Mouse (Mus musculus) A20 (cell line): ENCODE measurements around the gene Tex2.
A peak's percentile ranks its signal among the peaks of the same experiment; 100 is the strongest.
"Not testable (repeated sequence)": the region's sequence is repeated elsewhere in the genome, so short reads cannot be mapped to it uniquely, and the experiment has no call there.

Experiments used
- DNase-seq: peaks from one replicate; pipeline ENCODE4 v3.0.0-alpha.2; 2011; ENCODE audit warnings: low read depth, low spot score

Tex2 gene

DNA sequence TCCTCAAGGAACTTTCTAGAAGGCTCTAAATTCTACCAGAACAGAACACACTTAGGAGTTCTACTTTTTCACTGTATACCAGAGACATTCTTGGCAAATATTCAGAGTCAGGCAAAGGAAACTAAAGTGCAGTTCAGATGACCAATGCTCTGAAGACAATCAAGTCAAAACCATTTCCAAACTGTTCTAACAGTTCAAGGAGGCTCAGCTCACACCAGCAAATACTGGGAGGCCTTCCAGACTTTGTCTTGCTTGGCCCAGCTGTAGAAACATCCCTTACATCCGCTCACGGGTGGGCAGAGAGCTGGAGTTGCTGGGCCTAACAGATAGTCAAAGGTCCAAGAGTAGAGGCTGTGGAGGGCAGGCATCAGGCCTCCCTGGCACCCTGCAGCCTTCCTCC is 34.1 kb downstream of the Tex2 start:
- no peak for DNase-seq

DNA sequence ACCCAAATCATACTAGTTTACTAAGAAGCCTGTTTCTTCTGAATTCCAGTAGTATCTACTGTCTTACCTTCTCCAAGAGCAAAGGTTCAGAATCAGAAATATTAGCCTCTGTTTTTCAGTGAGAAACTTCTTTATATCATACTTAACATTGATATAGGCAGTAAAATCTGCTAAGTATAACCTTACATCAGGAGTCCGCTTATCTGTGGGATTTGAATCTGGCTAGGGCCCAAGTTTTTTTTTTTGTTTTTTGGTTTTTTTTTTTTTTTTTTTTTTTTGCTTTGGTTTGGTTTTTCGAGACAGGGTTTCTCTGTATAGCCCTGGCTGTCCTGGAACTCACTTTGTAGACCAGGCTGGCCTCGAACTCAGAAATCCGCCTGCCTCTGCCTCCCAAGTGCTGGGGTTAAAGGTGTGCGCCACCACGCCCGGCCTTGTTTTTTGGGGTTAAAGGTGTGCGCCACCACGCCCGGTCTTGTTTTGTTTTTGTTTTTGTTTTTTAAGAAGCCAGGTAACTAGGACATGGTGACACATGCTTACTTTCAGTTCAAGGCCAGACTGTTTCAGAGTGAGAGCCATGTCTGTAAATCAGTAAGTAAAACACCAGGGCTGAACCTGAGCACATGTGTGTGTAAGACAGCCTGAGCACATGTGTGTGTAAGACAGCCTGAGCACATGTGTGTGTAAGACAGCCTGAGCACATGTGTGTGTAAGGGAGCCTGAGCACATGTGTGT is 35.4 kb downstream of the Tex2 start:
- not testable (repeated sequence) for DNase-seq

DNA sequence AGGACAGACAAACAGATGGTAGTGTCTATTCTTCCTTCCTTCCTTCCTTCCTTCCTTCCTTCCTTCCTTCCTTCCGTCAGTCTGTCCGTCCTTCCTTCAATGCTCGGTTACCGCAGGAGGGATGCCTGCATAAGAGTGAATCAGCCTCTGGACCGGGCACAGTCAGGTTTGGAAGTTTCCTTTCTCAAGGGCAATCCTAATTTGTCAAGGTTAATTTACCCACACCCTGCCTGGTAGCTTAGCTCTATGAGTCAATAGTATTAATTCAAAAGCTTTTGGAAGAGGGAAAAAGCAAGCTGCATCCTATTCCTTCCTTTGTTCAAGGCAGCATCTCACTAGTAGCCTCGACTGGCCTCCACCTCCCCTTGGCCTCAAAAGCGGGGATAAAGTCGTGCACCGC is 38.8 kb downstream of the Tex2 start:
- no peak for DNase-seq

DNA sequence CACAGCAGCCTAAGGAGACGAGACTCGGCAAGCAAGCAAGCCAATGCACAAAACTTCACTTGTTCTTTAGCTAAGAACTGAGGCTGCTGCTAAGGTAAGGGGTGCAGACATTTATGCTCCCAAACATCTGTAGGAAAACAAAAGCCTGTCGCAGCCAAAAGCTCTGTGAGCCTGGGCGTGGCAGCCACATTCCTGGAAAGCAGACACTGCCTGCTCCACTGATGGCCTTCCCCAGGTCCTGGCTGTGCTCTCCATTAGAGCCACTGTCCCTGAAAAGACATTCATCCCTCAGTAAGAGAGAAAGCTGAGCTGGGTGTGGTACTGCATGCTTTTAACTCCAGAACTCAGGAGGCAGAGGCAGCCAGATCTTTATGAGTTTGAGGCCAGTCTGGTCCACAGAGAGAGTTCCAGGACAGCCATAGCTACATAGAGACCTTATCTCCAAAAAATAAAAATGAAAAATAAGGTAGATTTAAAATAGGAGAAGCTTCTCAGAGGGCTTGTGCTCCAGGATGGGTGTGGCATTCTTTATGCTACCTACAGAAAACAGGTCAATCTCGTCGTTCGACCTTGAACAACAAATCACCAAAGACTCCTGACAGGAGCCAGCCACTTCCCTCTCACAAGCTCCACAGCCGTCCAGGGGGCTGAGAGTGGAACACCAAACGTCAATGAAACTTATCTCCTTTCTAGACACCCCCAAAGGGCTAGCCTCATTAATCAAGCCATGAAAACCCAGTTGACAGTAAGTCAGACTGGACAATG is 39.6 kb downstream of the Tex2 start:
- no peak for DNase-seq

DNA sequence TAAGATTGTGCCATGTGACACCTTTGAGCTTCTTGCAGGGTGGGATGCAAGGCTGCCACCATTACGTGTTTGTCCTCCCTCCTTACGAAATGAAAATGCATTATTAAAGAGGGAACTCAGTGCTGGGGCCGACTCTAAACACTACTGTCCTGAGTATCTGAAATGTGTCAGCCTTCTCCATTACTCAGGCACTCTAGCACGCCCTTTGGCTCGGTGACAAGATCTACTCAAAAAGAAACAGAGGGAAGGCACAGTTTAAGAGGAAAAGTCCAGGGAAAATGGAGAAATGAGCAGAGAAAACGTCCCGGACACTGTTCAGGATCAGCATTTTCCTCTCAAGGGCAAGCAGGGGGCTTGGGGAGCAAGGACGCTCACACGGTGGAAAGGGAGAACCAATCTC is 40.3 kb downstream of the Tex2 start:
- no peak for DNase-seq

DNA sequence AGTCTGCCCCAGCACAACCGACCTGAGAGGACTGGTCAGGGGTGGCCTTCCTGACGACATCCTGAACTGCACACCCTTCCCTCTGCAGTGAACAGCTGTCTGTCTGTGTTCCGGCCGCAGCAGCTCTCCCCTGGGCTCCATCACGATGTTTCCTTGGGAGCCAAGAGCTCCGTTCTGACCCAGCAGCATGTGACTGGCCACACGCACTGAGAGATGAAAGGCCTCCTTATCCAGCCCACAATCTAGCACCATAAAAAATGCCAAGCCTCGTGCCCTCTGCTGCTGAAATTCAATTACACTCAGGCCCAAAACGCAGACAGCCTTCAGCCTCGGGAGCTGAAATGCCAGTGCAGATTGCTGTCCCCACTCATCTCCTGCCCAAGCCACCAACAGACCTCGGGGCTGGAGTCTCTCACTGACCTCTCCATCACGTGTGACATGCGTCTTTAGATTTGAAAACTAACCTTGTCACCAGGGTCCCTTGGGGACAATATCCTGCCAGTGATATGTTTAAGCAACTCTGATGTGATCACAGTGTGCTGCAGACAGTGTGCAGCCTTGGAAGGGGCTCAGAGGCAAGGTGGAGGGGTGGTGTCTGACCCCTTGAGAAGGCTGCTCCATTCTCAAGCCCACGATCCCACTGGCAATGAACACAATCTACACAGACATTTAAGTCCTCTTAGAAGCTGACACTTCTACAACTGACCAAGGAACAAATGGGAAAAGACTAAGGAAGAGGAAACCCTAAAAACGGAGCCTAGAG is 41.0 kb downstream of the Tex2 start:
- DNase-seq = no peak

DNA sequence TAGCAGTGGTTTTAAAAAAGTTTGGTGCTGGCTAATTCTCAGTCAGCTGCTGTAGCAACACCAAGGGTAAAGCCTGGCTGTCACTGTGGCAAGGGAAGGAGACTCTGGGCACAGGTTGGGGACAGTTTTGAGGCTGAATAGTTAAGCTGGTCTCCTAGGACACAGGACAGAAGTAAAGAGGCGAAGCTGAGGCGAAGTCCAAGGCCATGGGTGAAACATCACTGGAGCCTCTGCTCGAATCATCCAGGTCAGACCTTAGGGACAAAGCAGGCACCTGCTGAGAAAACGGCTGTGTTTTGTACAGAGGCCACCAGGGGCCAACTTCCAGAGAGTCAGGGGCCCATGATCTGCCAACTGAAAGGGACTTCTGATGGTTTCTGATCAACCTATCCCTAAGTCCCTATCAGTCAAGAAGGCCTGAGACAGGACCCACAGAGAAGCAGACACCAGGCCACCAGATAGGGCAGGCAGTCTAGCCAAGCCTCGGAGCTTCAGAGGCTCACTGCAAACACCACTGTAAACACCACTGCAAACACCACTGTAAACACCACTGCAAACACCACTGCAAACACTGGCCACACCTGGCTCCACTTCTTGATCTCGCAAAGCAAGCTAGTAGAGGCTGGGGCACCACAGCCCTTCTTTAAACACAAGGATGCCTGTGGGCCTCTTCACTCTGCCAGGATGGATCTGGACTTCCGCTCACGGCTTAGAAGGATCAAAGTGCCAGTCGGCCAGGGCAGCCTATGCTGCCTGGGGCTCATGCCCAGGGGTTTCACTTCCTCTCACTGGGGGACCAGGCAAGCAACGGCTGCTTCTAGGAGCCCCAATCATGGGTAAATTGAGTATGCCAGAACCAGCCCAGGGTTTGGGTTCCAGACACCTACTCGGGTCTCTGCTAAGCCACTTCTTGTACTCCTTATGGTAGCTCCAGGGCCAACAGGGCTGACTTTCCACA is 41.9 kb downstream of the Tex2 start:
- peak; percentile 69 for DNase-seq

DNA sequence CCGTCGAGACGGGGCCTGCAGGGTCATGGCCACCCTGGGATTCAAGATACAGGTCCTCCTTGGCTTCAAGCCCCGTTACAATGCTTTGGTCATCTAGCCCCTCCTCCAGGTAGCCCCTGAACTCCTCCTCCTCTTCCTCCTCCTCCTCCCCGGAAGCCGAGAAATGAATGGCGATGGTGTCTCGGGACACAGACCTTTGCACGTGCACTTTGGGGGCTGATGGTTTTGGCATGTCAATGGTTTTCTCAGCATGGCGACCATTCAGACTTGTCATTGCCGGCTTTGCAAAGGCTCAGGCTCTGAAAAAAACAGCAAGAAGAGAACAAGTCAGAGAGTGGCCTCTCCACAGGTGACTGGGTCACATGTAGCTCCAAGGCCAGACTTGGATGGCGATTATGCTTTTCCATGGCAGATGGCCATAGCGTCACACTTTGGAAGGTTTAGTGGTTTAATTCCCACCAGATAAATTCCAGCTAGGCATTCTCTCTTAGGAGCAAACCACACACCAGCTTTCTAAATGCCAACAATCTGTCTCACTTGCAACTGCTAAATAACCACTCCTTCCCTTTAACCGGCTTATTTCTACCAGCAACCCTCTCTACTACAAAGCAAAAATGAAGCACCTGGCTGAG is 44.8 kb downstream of the Tex2 start:
- DNase-seq = no peak

DNA sequence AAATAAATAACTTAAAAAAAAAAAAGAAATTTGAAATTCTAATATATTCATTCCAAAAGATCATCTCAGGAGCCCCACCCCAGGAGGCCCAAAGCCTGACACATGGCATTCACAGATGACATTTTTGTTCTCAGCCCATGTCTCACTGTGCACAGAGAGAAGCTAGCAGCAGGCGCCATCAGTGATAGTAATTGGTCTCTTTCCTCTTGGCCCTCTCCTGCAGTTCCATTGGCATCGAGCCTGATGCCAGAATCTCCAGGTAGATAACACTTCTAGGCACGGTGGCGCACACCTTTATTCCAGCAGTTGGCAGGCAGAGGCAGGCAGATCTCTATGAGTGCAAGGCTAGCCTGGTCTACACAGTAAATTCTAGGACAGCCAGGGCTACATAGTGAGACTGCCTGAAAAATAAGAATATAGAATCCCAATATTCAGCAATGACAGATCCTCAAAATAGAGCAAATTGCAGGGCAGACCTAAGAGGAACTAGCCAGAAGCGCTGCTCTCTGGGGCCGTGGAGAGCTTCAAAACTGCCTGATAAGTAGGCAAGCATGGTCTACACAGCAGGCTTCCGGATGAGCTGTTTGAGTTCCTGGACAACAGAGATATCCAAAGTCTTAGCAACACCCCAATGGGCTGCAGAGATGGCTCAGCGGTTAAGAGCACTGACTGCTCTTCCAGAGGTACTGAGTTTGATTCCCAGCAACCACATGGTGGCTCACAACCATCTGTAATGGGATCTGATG is 47.0 kb downstream of the Tex2 start:
- DNase-seq = no peak

DNA sequence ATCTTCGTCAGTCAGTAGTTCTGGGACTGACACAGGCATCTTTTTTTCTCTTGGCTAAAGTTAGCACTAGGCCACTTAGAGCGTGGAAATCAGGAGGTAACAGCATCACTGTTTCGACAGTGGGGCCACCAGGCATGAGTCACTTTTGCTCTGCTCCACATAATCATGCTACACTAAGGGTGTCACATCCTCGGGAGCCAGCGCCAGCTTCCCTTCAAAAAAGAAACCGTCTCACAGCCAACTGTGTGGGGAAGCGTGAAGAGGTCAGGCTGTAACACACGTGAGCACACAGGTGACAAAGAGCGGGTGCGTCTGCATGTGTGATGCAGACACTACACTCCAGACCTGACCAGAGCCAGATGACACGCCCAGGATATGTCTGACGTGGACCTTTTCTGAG is 49.0 kb downstream of the Tex2 start:
- DNase-seq = no peak

DNA sequence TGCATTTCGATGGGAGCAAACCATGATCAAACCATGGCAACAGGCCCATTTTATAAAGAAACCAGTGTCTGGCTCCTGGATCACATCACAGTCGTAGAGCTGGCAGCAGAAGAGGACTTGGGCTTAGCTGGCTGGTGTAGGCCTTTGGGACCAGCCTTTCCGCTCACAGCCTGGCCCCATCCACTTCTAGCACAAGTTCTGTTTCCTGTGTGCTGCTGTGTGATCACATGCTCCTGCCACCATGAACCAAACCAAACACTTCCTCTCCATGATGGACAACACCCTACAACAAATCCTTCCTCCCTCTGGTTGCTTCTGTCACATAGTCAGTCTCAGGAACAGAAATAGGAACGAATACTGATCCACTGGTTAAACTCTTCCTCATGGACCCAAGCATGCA is 50.5 kb downstream of the Tex2 start:
- no peak for DNase-seq

DNA sequence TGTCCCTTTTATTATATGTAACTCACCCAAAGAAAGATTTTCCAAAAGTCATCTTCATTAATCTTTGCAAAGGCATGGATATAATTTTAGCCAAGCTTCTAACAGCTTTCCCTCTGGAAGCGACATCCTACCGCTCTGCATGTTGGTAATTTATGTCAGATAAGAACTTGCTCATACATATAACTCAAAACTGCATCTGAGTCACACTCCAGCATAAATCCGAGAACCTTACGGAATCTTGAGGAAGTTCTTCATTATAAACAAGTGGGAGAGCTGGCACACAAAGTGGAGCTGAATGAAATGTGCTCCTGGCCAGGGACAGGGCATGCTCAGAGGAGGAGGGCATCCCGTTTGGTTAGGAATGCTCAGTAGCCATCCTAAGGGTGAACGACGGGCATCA is 53.5 kb downstream of the Tex2 start:
- DNase-seq = no peak

DNA sequence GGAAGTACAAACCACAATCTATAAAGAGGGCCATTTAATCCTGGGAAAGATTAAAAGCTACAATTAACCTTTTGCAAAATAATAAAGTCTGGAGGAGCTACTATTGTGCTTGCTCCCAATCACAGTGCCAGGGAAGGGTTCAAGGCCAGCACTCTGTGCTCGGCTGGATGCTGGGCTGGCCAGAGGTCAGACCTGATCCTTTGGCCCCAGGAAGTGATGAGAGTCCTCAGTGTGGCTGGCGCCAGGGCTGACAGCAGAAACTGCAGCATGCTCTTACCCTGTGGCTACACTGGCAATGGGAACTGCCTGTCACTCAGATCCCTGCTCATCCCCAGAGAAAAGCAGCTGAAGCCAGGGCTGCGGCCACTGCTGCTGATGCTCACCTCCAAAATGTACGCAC is 55.2 kb downstream of the Tex2 start:
- DNase-seq = no peak

DNA sequence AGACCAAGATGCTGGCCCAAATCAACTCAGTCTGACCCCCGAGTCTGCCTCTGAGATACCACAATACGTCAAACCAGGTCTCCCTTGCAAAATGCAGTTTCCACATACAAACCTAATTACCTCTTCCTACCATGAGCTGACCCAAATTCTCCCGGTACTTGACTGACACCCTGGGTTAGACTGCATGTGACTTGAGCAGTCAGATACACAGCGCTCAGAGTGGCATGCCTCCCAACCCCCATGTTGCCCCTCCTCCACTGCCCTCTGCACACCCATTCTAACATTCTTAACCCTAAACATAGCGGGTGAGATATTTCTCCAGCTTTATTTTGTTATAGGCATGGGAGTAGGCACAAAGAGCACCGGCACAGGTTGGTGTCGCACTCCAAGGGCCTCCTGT is 55.8 kb downstream of the Tex2 start:
- DNase-seq = no peak

DNA sequence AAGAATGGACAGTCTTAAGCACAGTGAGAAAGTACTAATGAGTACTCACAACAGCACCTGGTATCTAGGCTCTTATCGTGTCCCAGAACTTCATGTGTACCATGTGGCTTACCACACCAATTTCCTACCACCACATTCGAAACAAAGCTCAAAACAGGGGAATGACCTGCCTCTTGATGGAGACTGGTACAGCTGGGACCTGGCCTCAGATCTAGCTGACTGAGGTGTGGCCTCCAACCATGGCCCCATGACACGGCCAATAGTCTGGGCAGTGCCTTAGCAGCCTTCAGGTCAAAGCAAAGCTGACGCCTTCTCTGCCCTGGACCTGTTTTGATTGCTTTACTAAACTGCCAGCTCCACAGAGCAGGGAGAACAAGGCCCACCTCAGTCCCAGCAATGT is 56.5 kb downstream of the Tex2 start:
- no peak for DNase-seq

DNA sequence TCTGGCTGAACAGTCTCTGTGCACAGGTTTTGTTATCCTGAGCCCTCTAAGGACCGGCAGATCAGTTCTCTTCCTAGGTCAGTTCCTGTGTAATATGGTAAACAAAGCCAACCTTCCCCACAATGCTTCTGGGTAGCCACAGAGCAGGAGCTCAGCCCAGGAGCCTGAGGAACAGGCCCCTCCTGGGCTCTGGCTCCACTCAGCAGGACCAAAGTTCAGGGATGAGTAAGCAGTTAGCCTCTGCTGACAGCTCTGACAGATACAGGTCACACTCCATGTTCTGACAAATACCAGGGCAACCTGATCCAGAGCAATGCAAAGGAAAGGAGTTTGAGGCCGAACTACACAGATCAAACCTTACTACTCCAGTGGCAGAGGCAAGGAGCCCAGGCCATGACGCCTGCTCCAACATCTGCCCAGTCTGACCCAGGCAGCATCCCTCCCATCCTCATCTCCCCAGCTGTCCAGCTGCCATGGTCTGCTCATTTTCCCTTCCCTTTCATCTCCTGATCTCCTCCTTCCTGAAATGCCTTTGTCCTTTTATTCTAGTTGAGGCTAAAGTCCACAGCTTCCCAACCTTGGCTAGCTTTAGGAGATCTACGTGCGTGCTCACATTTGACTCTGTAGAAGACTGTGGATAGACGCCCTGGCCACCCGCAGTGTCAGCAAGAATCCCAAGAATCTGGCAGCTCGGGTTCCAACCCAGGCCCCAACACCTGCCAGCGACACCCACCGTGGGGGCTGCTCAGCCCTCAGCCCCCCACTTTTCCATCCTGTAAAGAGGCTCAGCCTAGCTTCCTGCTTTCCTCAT is 57.2 kb downstream of the Tex2 start:
- DNase-seq = no peak

DNA sequence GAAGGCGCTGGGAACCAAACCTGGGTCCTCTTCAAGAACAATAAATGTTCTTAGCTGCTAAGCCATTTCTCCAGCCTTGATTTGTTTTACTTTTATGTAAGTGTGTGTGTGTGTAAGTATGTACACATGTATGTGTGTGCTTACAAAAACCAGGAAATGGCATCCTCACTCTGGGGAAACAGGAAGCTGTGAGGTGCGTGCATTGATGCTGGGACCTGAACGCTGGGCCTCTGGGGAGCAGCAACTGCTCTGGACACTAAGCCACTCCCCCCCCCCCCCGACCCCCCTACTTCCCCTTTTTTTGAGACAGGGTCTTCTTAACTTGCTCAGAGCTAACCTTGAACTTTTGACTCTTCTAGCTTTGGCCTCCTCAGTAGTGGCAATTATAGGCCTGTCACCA is 62.8 kb downstream of the Tex2 start:
- no peak for DNase-seq

DNA sequence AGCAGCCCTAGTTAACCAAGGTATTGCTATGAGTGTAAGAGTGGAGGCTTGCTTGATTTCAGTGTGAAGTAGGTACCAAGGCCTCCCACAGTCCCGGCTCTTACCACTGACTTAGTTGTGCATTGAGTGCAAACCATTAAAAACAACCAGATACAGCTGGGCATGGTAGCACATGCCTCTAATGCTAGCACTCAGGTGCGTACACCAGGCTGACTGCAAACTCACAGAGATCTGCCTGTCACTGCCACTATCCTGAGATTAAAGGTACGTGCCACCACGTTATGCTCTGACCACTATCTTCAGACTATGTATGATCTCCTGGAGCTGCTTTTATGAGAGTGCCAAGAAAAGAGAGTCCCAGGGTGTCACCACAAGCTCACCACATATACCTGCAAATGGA is 67.1 kb downstream of the Tex2 start:
- DNase-seq = no peak

DNA sequence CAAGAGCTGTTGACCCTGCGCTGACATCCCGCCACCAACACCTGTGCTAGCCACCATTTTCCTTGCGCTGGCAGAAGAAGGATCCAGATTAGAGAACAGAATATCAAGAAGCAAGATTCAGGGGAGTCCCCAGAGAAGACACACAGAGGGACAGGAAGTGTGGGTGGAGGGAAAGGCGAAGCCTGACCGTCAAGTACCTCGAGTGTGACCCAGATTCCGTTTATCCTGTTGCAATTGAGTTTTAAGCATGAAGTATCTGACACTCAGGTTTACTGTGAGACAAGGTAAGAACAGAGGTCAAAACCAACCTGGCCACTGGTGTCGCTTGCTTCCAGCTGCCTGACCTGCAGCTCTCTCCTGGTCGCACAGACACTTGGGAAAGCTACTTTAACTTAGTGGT is 68.3 kb downstream of the Tex2 start:
- DNase-seq = peak; percentile 19
